Mouse (Mus musculus) layer of hippocampus, adult 11-12 months (tissue): ENCODE results near the gene Safb2.

Source experiments
- DNase-seq: peaks from one replicate; pipeline ENCODE4 v3.0.0; 2022; ENCODE audit warnings: low spot score

Gene Safb2

GRCm38 (mm10) chr17:56515690-56516410, 68.5 kb downstream of the Safb2 start:
- no peak for DNase-seq

DNA sequence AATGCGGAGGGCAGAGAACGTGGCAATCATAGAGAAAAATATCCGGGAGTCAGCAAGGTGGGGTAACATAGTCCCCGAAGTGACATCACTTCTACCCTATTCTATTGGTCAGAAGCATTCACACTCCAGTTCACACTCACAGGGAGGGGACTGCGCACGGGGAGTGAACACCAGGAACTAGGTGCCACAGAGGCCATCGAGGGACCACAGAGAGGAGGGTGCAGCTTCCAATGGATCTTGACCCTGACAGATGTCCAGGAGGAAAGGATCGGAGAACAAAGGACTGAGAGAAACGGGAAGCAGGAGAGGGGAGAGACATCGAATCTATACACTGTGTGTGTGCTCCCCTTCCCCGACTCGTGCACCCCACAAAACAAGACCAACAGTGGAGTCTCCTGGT, 69.5 kb downstream of the Safb2 start:
- no peak for DNase-seq

GRCm38 (mm10) chr17:56514330-56514729, 70.1 kb downstream of the Safb2 start:
- DNase-seq, result no peak

DNA sequence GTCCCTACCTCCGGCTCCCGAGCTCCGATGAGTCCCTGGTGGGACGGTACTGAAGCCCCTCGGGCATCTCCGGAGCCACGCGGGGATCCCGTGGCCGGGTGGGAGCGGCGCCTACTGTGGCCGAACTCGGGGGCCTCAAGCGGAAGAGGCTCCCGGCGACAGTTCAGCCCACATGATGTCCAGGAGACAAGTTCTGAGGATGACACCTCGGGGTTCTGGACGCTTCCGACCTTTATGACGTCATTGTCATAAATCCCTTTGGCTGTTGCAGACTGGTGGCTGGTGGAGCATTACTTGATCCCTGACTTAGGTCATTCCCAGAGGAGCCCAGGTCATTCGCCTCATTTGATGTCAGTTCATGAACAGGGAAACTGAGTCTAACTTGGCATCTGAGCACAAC, 72.1 kb downstream of the Safb2 start, which contains the start of gene Znrf4:
TSS of gene Znrf4 (minus strand) at position 122 of the 400 bp plus-strand sequence.
- DNase-seq, result no peak

DNA sequence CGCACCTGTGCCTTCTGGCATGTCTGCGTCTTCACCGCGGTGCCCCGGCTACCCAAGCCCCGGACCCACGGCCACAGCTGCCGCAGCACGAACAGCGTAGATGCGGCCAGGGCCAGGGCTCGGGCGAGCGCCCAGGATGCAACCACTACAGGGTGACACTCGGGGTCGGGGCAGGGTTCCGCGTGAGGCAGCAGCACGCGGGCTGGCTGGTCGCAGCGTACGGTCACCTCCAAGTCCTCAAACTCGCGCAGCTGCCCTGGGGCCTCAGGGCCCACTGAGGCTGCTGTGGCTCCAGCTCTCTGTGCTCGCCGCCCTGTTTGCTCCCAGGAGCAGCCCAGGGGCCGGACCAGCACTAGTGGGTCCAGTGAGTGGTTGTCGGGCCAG, 72.7 kb downstream of the Safb2 start:
- DNase-seq, result no peak

DNA sequence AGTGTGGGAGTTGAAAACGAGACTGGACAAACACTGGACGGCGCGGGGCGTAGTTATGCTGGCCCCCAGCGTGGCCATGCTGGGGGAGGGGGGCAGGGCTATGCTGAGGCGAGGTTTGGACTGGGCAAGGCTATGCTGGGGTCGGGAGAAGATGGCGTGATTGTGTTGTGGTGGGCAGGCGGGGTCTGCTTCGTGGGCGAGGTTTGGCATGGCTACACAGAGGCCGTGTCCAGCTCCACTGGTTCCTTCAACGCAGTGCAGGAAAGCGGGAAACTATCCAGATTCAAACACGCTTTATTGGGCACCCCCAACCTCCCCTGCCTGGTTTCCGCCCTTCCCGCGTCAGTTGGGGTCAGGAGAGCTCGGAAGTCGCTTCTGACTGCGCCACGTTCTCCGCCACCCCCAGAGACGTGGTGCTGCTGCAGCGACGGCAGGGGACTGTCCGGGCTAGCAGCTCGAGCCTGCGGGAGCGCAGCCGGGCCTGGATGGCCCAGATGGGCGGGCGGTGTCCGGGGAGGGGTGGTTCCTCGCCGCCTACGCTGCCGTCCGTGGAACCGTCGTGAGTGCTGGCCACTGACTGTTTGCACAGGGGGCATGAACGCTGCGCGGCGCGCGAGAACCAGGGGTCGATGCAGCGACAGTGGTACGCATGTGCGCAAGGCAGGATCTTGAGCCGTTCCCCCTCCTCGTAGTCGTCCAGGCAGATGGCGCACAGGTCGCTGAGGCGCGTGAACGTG, 73.2 kb downstream of the Safb2 start:
- DNase-seq, result no peak
